Mouse (Mus musculus) liver, embryonic 14.5 days (tissue): ENCODE results near the gene Sf3b1.

Source experiments
- CTCF ChIP-seq: IDR thresholded peaks from 2 replicates; pipeline ENCODE4 v1.5.1; 2016; ENCODE audit warnings: antibody characterized with exemption, low read depth, control low read depth
- EP300 ChIP-seq: IDR thresholded peaks from 2 replicates; pipeline ENCODE4 v1.6.1; 2016; ENCODE audit warnings: antibody characterized with exemption, low read depth

DNA sequence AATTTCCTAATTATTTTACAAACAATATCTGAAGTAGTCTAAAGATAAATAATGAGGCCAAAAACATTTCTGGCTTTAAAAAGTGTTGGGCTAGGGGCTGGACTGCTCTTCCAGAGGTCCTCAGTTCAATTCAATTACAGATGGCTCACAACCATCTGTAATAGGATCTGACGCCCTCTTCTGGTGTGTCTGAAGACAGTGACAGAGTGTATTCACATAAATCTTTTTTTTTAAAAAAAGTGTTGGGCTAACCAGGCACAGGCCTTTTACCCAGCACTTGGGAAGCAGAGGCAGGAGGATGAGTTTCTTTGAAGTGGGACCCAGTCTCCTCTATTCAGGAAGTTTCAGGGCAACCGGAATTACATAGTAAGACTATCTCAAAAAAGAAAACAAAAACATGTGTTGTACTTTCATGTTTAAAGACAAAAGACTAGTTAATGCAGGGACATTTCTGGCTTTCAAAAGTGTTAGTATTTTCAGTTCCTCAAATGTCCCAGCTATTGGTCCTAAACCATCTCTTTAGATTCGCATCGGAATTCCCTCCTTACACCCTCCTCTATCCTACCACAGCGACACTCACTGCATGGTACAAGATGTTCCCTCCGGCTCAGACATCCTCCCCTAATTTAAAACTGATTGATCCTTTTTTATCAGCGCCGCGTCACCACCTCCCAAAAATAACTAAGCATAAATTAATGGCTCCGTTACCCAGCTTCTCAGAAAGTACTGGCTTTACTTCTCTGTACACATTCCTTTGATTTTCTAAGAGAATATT, 1.4 kb downstream of the Sf3b1 start:
- TF ChIP-seq CTCF (peak; percentile 20; the same call in 1 of the 2 replicates), EP300 (no peak)
